Mouse (Mus musculus): Measurements from ENCODE around the gene Wars2.

DNA sequence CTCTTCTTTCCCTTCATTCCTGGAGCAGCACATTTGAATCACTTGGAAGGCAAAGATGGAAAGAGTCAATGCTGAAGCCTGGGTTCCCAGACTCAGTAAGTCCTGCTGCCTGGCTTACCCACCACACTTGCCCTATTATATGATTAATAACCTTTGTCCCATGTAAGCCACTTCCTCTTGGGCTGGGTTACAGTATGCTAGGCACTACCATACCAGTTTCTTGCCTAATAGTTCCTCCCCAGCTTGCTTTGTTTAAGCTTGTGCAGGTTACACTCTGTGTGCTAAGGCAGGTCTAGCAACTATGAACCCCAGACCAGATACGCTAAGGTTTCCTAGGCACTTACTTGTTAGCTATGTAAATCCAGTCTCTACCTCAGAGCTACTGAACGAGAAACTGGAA is 86.9 kb downstream of the Wars2 start:
- TF ChIP-seq CTCF (IDR thresholded peaks at IDR 0.05; ENCODE audit: borderline replicate concordance, insufficient read depth, low read length) (no peak), POLR2A (IDR thresholded peaks at IDR 0.05; ENCODE audit: low read depth, low read length) (no peak)
